In genomic region chr4:53254483-53254882, GRCm38 (mm10) we compare ENCODE assay signal across 15 mouse cellular contexts.
A peak's percentile ranks its signal among the peaks of the same experiment; 100 is the strongest.
DNase-seq lines count a peak whose midpoint lies in the region; ATAC-seq and TF ChIP-seq lines count a peak whose summit lies in the region.
"Had no signal": no experiment of that assay in that cellular context is flagged by ENCODE, and none has a peak within 500 bp of the region (broad histone marks: within the 10 kb centered on the region; RNA-seq: fewer than 3 reads in every experiment).

No protein-coding gene starts in this region.

- no peaks in the 10 kb centered on the region for H3K27me3 ChIP-seq in forebrain, embryonic 14.5 days (replicated peaks; ENCODE audit: control insufficient read depth, insufficient read depth, low read length)
- H3K27me3 ChIP-seq in forebrain, embryonic 12.5 days, result no peaks in the 10 kb centered on the region
- no peaks in the 10 kb centered on the region for H3K27me3 ChIP-seq in hindbrain, postnatal 0 days (ENCODE audit: insufficient read depth, low read length)
- H3K27me3 ChIP-seq in hindbrain, embryonic 11.5 days (ENCODE audit: control insufficient read depth, insufficient read depth, low read length), result no peaks in the 10 kb centered on the region
- H3K27me3 ChIP-seq in midbrain, postnatal 0 days (ENCODE audit: insufficient read depth, low read length), result no peaks in the 10 kb centered on the region
- H3K27me3 ChIP-seq in midbrain, embryonic 11.5 days (ENCODE audit: control insufficient read depth, insufficient read depth, low read length), result no peaks in the 10 kb centered on the region
- no peaks in the 10 kb centered on the region for H3K27me3 ChIP-seq in neural tube, embryonic 15.5 days (replicated peaks)
- H3K27me3 ChIP-seq: embryonic facial prominence, embryonic 13.5 days; heart, embryonic 12.5 days; hindbrain, embryonic 12.5 days had no signal

- WGBS in forebrain, embryonic 14.5 days, result 33% methylated on average over 6 of the region's 6 CpGs
- WGBS in forebrain, embryonic 12.5 days, result 57% methylated on average over 6 of the region's 6 CpGs
- 56% methylated on average over 6 of the region's 6 CpGs for WGBS in hindbrain, postnatal 0 days
- 83% methylated on average over 6 of the region's 6 CpGs for WGBS in hindbrain, embryonic 11.5 days
- 52% methylated on average over 6 of the region's 6 CpGs for WGBS in midbrain, postnatal 0 days
- WGBS in midbrain, embryonic 11.5 days, result 80% methylated on average over 6 of the region's 6 CpGs
- WGBS in neural tube, embryonic 15.5 days, result 63% methylated on average over 6 of the region's 6 CpGs

- no peak overlapping the region for H3K4me2 ChIP-seq in forebrain, embryonic 14.5 days (ENCODE audit: low read length)
- H3K4me2 ChIP-seq in forebrain, embryonic 12.5 days, result no peak overlapping the region
- peak overlapping the region; percentile 13; the same call in 1 of the 2 replicates for H3K4me2 ChIP-seq in hindbrain, postnatal 0 days (ENCODE audit: low read depth, low read length)
- no peak overlapping the region for H3K4me2 ChIP-seq in hindbrain, embryonic 11.5 days (replicated peaks; ENCODE audit: low read depth, low read length)
- H3K4me2 ChIP-seq in midbrain, postnatal 0 days (ENCODE audit: low read depth, low read length, poor library complexity, severe bottlenecking), result no peak overlapping the region
- H3K4me2 ChIP-seq in midbrain, embryonic 11.5 days, result no peak overlapping the region
- H3K4me2 ChIP-seq in neural tube, embryonic 15.5 days, result no peak overlapping the region
- H3K4me2 ChIP-seq: embryonic facial prominence, embryonic 13.5 days; heart, embryonic 12.5 days; hindbrain, embryonic 12.5 days had no signal

- no peaks in the 10 kb centered on the region for H3K9me3 ChIP-seq in forebrain, embryonic 14.5 days (replicated peaks; ENCODE audit: control insufficient read depth, low read length)
- H3K9me3 ChIP-seq in forebrain, embryonic 12.5 days, result no peaks in the 10 kb centered on the region
- H3K9me3 ChIP-seq in hindbrain, postnatal 0 days (ENCODE audit: low read length), result no peaks in the 10 kb centered on the region
- no peaks in the 10 kb centered on the region for H3K9me3 ChIP-seq in hindbrain, embryonic 11.5 days (ENCODE audit: control insufficient read depth, low read length)
- no peaks in the 10 kb centered on the region for H3K9me3 ChIP-seq in midbrain, postnatal 0 days (ENCODE audit: low read length)
- no peaks in the 10 kb centered on the region for H3K9me3 ChIP-seq in midbrain, embryonic 11.5 days (ENCODE audit: control insufficient read depth, low read length)
- H3K9me3 ChIP-seq in neural tube, embryonic 15.5 days (replicated peaks), result no peaks in the 10 kb centered on the region
- H3K9me3 ChIP-seq: embryonic facial prominence, embryonic 13.5 days; hindbrain, embryonic 12.5 days had no signal

- H3K4me1 ChIP-seq in forebrain, embryonic 14.5 days (ENCODE audit: control insufficient read depth, insufficient read depth, low read length), result peaks cover 9% of the 10 kb centered on the region
- peaks cover 6% of the 10 kb centered on the region for H3K4me1 ChIP-seq in forebrain, embryonic 12.5 days
- peaks cover 7% of the 10 kb centered on the region; the same call in 1 of the 2 replicates for H3K4me1 ChIP-seq in hindbrain, postnatal 0 days (ENCODE audit: insufficient read depth, low read length)
- H3K4me1 ChIP-seq in hindbrain, embryonic 11.5 days (replicated peaks; ENCODE audit: control insufficient read depth, insufficient read depth, low read length), result no peaks in the 10 kb centered on the region
- H3K4me1 ChIP-seq in midbrain, postnatal 0 days (ENCODE audit: insufficient read depth, low read length), result no peaks in the 10 kb centered on the region
- no peaks in the 10 kb centered on the region for H3K4me1 ChIP-seq in midbrain, embryonic 11.5 days (ENCODE audit: control insufficient read depth, insufficient read depth, low read length)
- H3K4me1 ChIP-seq in neural tube, embryonic 15.5 days, result peaks cover 8% of the 10 kb centered on the region; the same call in 1 of the 2 replicates
- H3K4me1 ChIP-seq: embryonic facial prominence, embryonic 13.5 days; heart, embryonic 12.5 days; hindbrain, embryonic 12.5 days had no signal

- no peak for TF ChIP-seq CTCF in hindbrain, postnatal 0 days (IDR thresholded peaks at IDR 0.05; ENCODE audit: low read depth)
- no peak for TF ChIP-seq CTCF in midbrain, postnatal 0 days (IDR thresholded peaks at IDR 0.05)

- H3K36me3 ChIP-seq in forebrain, embryonic 14.5 days (ENCODE audit: control insufficient read depth, insufficient read depth, low read length), result no peaks in the 10 kb centered on the region
- no peaks in the 10 kb centered on the region for H3K36me3 ChIP-seq in forebrain, embryonic 12.5 days (replicated peaks)
- H3K36me3 ChIP-seq in hindbrain, postnatal 0 days (ENCODE audit: insufficient read depth, low read length), result no peaks in the 10 kb centered on the region
- no peaks in the 10 kb centered on the region for H3K36me3 ChIP-seq in hindbrain, embryonic 11.5 days (ENCODE audit: control insufficient read depth, insufficient read depth, low read length)
- H3K36me3 ChIP-seq in midbrain, postnatal 0 days (ENCODE audit: insufficient read depth, low read length), result no peaks in the 10 kb centered on the region
- no peaks in the 10 kb centered on the region for H3K36me3 ChIP-seq in midbrain, embryonic 11.5 days (ENCODE audit: control insufficient read depth, insufficient read depth, low read length)
- no peaks in the 10 kb centered on the region for H3K36me3 ChIP-seq in neural tube, embryonic 15.5 days
- H3K36me3 ChIP-seq: embryonic facial prominence, embryonic 13.5 days; heart, embryonic 12.5 days; hindbrain, embryonic 12.5 days had no signal

- H3K4me3 ChIP-seq in forebrain, embryonic 14.5 days (ENCODE audit: low read depth, low read length), result no peak overlapping the region
- no peak overlapping the region for H3K4me3 ChIP-seq in forebrain, embryonic 12.5 days (replicated peaks)
- H3K4me3 ChIP-seq in hindbrain, postnatal 0 days (ENCODE audit: low read length), result no peak overlapping the region
- H3K4me3 ChIP-seq in hindbrain, embryonic 11.5 days (ENCODE audit: low read depth, low read length), result no peak overlapping the region
- no peak overlapping the region for H3K4me3 ChIP-seq in midbrain, postnatal 0 days (ENCODE audit: low read depth, low read length)
- no peak overlapping the region for H3K4me3 ChIP-seq in midbrain, embryonic 11.5 days (ENCODE audit: low read depth, low read length)
- H3K4me3 ChIP-seq in neural tube, embryonic 15.5 days (replicated peaks), result no peak overlapping the region
- H3K4me3 ChIP-seq: embryonic facial prominence, embryonic 13.5 days; heart, embryonic 12.5 days; hindbrain, embryonic 12.5 days had no signal

- DNase-seq in forebrain, embryonic 14.5 days (ENCODE audit: low spot score), result peak; percentile 30
- no peak for DNase-seq in hindbrain, postnatal 0 days (ENCODE audit: low spot score)
- no peak for DNase-seq in hindbrain, embryonic 11.5 days (ENCODE audit: low spot score)
- DNase-seq in midbrain, postnatal 0 days (ENCODE audit: low spot score), result no peak
- DNase-seq in midbrain, embryonic 11.5 days (ENCODE audit: low spot score, missing footprints), result no peak
- DNase-seq in right cerebral cortex, postnatal 36 days (ENCODE audit: low spot score in 2 of 2), result no peak
- DNase-seq: adrenal gland, postnatal 10 days; gastrocnemius, postnatal 14 days; heart, postnatal 36 days had no signal

- no peak overlapping the region for H3K9ac ChIP-seq in forebrain, embryonic 14.5 days (ENCODE audit: low read length)
- H3K9ac ChIP-seq in forebrain, embryonic 12.5 days, result no peak overlapping the region
- no peak overlapping the region for H3K9ac ChIP-seq in hindbrain, postnatal 0 days (replicated peaks; ENCODE audit: low read length)
- H3K9ac ChIP-seq in hindbrain, embryonic 11.5 days (ENCODE audit: low read depth, low read length), result no peak overlapping the region
- no peak overlapping the region for H3K9ac ChIP-seq in midbrain, postnatal 0 days (replicated peaks; ENCODE audit: low read length, poor library complexity, severe bottlenecking)
- no peak overlapping the region for H3K9ac ChIP-seq in midbrain, embryonic 11.5 days (ENCODE audit: low read length)
- no peak overlapping the region for H3K9ac ChIP-seq in neural tube, embryonic 15.5 days (replicated peaks)
- H3K9ac ChIP-seq: embryonic facial prominence, embryonic 13.5 days; heart, embryonic 12.5 days; hindbrain, embryonic 12.5 days had no signal

- H3K27ac ChIP-seq in forebrain, embryonic 14.5 days (ENCODE audit: low read depth, low read length), result no peak overlapping the region; the same call in 1 of the 2 replicates
- H3K27ac ChIP-seq in forebrain, embryonic 12.5 days, result no peak overlapping the region
- peak overlapping the region; percentile 72; the same call in 1 of the 2 replicates for H3K27ac ChIP-seq in hindbrain, postnatal 0 days
- H3K27ac ChIP-seq in hindbrain, embryonic 11.5 days (ENCODE audit: low read depth, low read length), result no peak overlapping the region
- peak overlapping the region; percentile 38; the same call in 1 of the 2 replicates for H3K27ac ChIP-seq in midbrain, postnatal 0 days (ENCODE audit: low read depth, low read length)
- no peak overlapping the region for H3K27ac ChIP-seq in midbrain, embryonic 11.5 days (ENCODE audit: low read depth, low read length)
- H3K27ac ChIP-seq in neural tube, embryonic 15.5 days (replicated peaks), result peak overlapping the region; percentile 58; the same call in 1 of the 2 replicates
- H3K27ac ChIP-seq: embryonic facial prominence, embryonic 13.5 days; hindbrain, embryonic 12.5 days had no signal

- peak; percentile 45 for ATAC-seq in forebrain, embryonic 14.5 days
- no peak for ATAC-seq in forebrain, embryonic 12.5 days (ENCODE audit: low FRiP score)
- ATAC-seq in hindbrain, postnatal 0 days, result no peak
- ATAC-seq in hindbrain, embryonic 11.5 days (ENCODE audit: low FRiP score), result no peak
- no peak for ATAC-seq in midbrain, postnatal 0 days (ENCODE audit: low FRiP score)
- no peak for ATAC-seq in midbrain, embryonic 11.5 days (ENCODE audit: low FRiP score)
- no peak for ATAC-seq in neural tube, embryonic 15.5 days (ENCODE audit: low FRiP score)
- ATAC-seq: intestine, embryonic 16.5 days had no signal

Comparison
In these comparisons a context has a peak if more than half of its experiments do, and no peak if none do; other contexts are left out.
1. H3K27ac ChIP-seq: peak in hindbrain, postnatal 0 days (single experiment), midbrain, postnatal 0 days (single experiment) and neural tube, embryonic 15.5 days (single experiment); none in forebrain, embryonic 14.5 days (single experiment), forebrain, embryonic 12.5 days (single experiment), hindbrain, embryonic 11.5 days (single experiment) and midbrain, embryonic 11.5 days (single experiment).